Mouse (Mus musculus) testis, adult 2 months (tissue): ENCODE measurements at regions not wholly inside any gene's neighbourhood (a gene's known extent, or its start where the extent isn't known, plus 50 kb on each side); places are given as distances from the start of the nearest gene placed in this dataset.

Experiments used
- CTCF ChIP-seq: fragments of 200-500 bp; IDR thresholded peaks from 2 replicates; pipeline ENCODE4 v1.5.1; 2012; ENCODE audit warnings: low read depth, mild to moderate bottlenecking, inconsistent platforms, low read length, moderate library complexity; ENCODE audit not compliant: control insufficient read depth, insufficient read depth, insufficient replicate concordance
- POLR2A ChIP-seq: fragments of 200-500 bp; IDR thresholded peaks from 2 replicates; pipeline ENCODE4 v1.6.1; 2012; ENCODE audit warnings: low read depth, mild to moderate bottlenecking, inconsistent platforms, low read length, moderate library complexity; ENCODE audit not compliant: control insufficient read depth

DNA sequence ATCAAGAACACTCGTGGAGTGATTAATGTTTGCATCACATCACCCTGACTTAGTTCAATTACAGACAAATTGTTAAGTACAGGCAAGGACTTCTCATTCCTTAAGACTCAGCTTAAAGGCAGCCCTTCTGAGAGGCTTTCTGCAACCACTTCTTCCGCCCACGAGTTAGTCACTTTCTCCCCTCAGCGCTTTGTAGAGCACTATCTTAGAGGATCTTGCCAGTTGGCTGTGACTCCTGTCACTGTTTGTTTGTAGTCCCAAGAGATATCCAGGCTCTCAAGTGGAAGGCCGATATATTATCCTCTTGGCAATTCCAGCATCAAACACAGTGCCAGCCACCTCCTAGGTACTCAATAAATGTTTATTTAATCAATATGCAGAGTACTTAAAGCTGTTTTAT, 532.1 kb upstream of the Gm26657 start:
- TF ChIP-seq CTCF (no peak), POLR2A (no peak)
